Mouse (Mus musculus) left cerebral cortex, postnatal 4 days (tissue): Measurements from ENCODE around the gene Rbbp4. TPM values are rescaled to one million over a fixed set of nuclear protein-coding genes. Genes with fewer than 3 reads are reported as not detected.

Source experiments
- DNase-seq: peaks from one replicate; pipeline ENCODE4 v3.0.0-alpha.2; 2022
- intact Hi-C: fragments of 180-260 bp; cut with DNase I; formaldehyde crosslinking; loops from one replicate; pipeline ENCODE4 v1.15.1; 2025
- microRNA-seq: library from miRNA; unstranded; fragments of <30 nt; microRNA quantifications from one replicate; pipeline ENCODE4 v1.2.0, GENCODE M21; 2022
- total RNA-seq, 2 experiments: library from RNA; stranded (reverse); gene quantifications; 2 replicates each; pipeline ENCODE4 v1.2.3; 2021

The Rbbp4 gene
- total RNA-seq, 2 experiments from 2014 or later, result 156 to 186 TPM

GRCm38 (mm10) chr4:129260678-129261077 lies 74.5 kb downstream of the Rbbp4 start:
- DNase-seq, result no peak
- intact Hi-C loops, result no loop called here

GRCm38 (mm10) chr4:129259101-129259500 lies 76.1 kb downstream of the Rbbp4 start:
- DNase-seq, result no peak
- intact Hi-C loops, result no loop called here

Small RNA genes within 50 kb of the gene (microRNA-seq; reads per million reads assigned to microRNA genes)
- gene Gm22994, result not detected

Other genes starting within 250 kb of the Rbbp4 start
- gene Tmem54, start 229.8 kb downstream of the Rbbp4 start, total RNA-seq, result not detected
- 100 to 1,000 TPM; 189 to 218 TPM for gene Hpca, start 213.3 kb downstream of the Rbbp4 start, total RNA-seq
- gene Fndc5, start 198.4 kb downstream of the Rbbp4 start, total RNA-seq, result 10 to 100 TPM; 16.4 to 18.0 TPM
- gene S100pbp, start 145.6 kb downstream of the Rbbp4 start, total RNA-seq, result 10 to 100 TPM; 40.5 to 42.1 TPM
- gene Yars, start 145.6 kb downstream of the Rbbp4 start, total RNA-seq, result 100 to 1,000 TPM; 113 to 121 TPM
- gene C77080, start 74.0 kb downstream of the Rbbp4 start, total RNA-seq, result 10 to 100 TPM in 1 of 2 experiments, 1 to 10 TPM in 1; 9.7 to 11.7 TPM
- 1 to 10 TPM in 1 of 2 experiments, under 1 TPM in 1; 0.58 to 1.6 TPM for gene Sync, start 47.8 kb downstream of the Rbbp4 start, total RNA-seq
- gene Zbtb8os, start 325 bp upstream of the Rbbp4 start, total RNA-seq, result 10 to 100 TPM; 18.0 to 18.5 TPM
- gene Zbtb8a, start 42.7 kb upstream of the Rbbp4 start, total RNA-seq, result 10 to 100 TPM in 1 of 2 experiments, 1 to 10 TPM in 1; 9.8 to 11.3 TPM
- 1 to 10 TPM; 6.3 to 6.6 TPM for gene Zbtb8b, start 105.5 kb upstream of the Rbbp4 start, total RNA-seq
- 10 to 100 TPM; 38.5 to 40.7 TPM for gene Bsdc1, start 126.2 kb upstream of the Rbbp4 start, total RNA-seq
- 1 to 10 TPM; 1.0 TPM for gene Tssk3, start 155.7 kb upstream of the Rbbp4 start, total RNA-seq
- gene Fam229a, start 155.8 kb upstream of the Rbbp4 start, total RNA-seq, result not detected
- 1,000 to 10,000 TPM; 1,277 to 1,311 TPM for gene Marcksl1, start 178.2 kb upstream of the Rbbp4 start, total RNA-seq
- 10 to 100 TPM; 39.8 to 43.5 TPM for gene Hdac1, start 207.3 kb upstream of the Rbbp4 start, total RNA-seq
- gene Lck, start 238.3 kb upstream of the Rbbp4 start, total RNA-seq, result 10 to 100 TPM; 14.1 to 15.2 TPM
- not detected for gene Fam167b, start 243.2 kb upstream of the Rbbp4 start, total RNA-seq